In genomic region chr8:110669932-110670628, GRCm38 (mm10) we compare ENCODE assay signal across 16 mouse cellular contexts. TPM values are rescaled to one million over a fixed set of nuclear protein-coding genes. Genes with fewer than 3 reads are reported as not detected.
DNase-seq lines count a peak whose midpoint lies in the region; ATAC-seq and TF ChIP-seq lines count a peak whose summit lies in the region.
"Had no signal": no experiment of that assay in that cellular context is flagged by ENCODE, and none has a peak within 500 bp of the region (broad histone marks: within the 10 kb centered on the region; RNA-seq: fewer than 3 reads in every experiment).

No protein-coding gene starts in this region.

- ATAC-seq in heart, postnatal 0 days (ENCODE audit: insufficient read depth, low read depth) = no peak
- no peak for ATAC-seq in midbrain, embryonic 15.5 days (replicated peaks)
- 0 out of 2 replicates have a peak, but pooled peaks have one; percentile 23 for ATAC-seq in intestine, embryonic 16.5 days
- ATAC-seq: inflammation-experienced regulatory T-cells, adult 6 months; Patski had no signal

- no peak for DNase-seq in heart, postnatal 0 days (ENCODE audit: low spot score)
- DNase-seq in heart, postnatal 14 days = no peak
- no peak for DNase-seq in midbrain, embryonic 10.5 days (ENCODE audit: low spot score)
- DNase-seq in thymus, postnatal 25 days = no peak
- no peak for DNase-seq in thymus, postnatal 10 days (ENCODE audit: low spot score in 2 of 2)
- DNase-seq: adrenal gland, adult 2 months; cerebellum, adult 9-10 months; kidney, postnatal 4 days; liver, embryonic 13.5 days had no signal

- H3K4me1 ChIP-seq in heart, postnatal 0 days (ENCODE audit: control insufficient read depth, insufficient read depth) = peaks cover 33% of the 10 kb centered on the region
- peaks cover 3% of the 10 kb centered on the region for H3K4me1 ChIP-seq in midbrain, embryonic 15.5 days
- H3K4me1 ChIP-seq in midbrain, embryonic 10.5 days = no peaks in the 10 kb centered on the region
- no peaks in the 10 kb centered on the region for H3K4me1 ChIP-seq in intestine, embryonic 16.5 days (ENCODE audit: control insufficient read depth, insufficient read depth, low read length)
- H3K4me1 ChIP-seq: limb, embryonic 10.5 days had no signal

- H3K4me3 ChIP-seq in heart, postnatal 0 days (ENCODE audit: low read depth, low read length) = no peak overlapping the region
- no peak overlapping the region for H3K4me3 ChIP-seq in midbrain, embryonic 15.5 days
- no peak overlapping the region for H3K4me3 ChIP-seq in midbrain, embryonic 10.5 days
- H3K4me3 ChIP-seq in intestine, embryonic 16.5 days (ENCODE audit: low read length) = no peak overlapping the region
- H3K4me3 ChIP-seq: forebrain, embryonic 10.5 days; limb, embryonic 10.5 days; liver, embryonic 13.5 days; myocyte had no signal

- H3K27me3 ChIP-seq in heart, postnatal 0 days (ENCODE audit: control insufficient read depth, insufficient read depth, low read length) = no peaks in the 10 kb centered on the region
- H3K27me3 ChIP-seq in midbrain, embryonic 15.5 days (replicated peaks) = no peaks in the 10 kb centered on the region
- H3K27me3 ChIP-seq in midbrain, embryonic 10.5 days (ENCODE audit: low read depth, poor library complexity, severe bottlenecking) = no peaks in the 10 kb centered on the region
- H3K27me3 ChIP-seq in intestine, embryonic 16.5 days (replicated peaks; ENCODE audit: control insufficient read depth, insufficient read depth, low read length) = no peaks in the 10 kb centered on the region
- H3K27me3 ChIP-seq: liver, embryonic 13.5 days; Patski had no signal

- H3K4me2 ChIP-seq in heart, postnatal 0 days (ENCODE audit: low read depth, low read length) = no peak overlapping the region
- H3K4me2 ChIP-seq in midbrain, embryonic 15.5 days = no peak overlapping the region
- no peak overlapping the region for H3K4me2 ChIP-seq in intestine, embryonic 16.5 days (ENCODE audit: low read depth, low read length)
- H3K4me2 ChIP-seq: liver, embryonic 13.5 days had no signal

- TF ChIP-seq EP300 in heart, postnatal 0 days (IDR thresholded peaks at IDR 0.05; ENCODE audit: low read depth) = no peak

- TF ChIP-seq CTCF in heart, postnatal 0 days (IDR thresholded peaks at IDR 0.05; ENCODE audit: low read depth) = no peak

- no peaks in the 10 kb centered on the region for H3K36me3 ChIP-seq in heart, postnatal 0 days (replicated peaks; ENCODE audit: control insufficient read depth, insufficient read depth, low read length)
- no peaks in the 10 kb centered on the region for H3K36me3 ChIP-seq in midbrain, embryonic 15.5 days (replicated peaks)
- H3K36me3 ChIP-seq in midbrain, embryonic 10.5 days = peaks cover 48% of the 10 kb centered on the region
- no peaks in the 10 kb centered on the region for H3K36me3 ChIP-seq in intestine, embryonic 16.5 days (ENCODE audit: control insufficient read depth, insufficient read depth, low read length)

- no peaks in the 10 kb centered on the region for H3K9me3 ChIP-seq in heart, postnatal 0 days (replicated peaks; ENCODE audit: control insufficient read depth, low read length)
- no peaks in the 10 kb centered on the region for H3K9me3 ChIP-seq in midbrain, embryonic 15.5 days
- no peaks in the 10 kb centered on the region for H3K9me3 ChIP-seq in midbrain, embryonic 10.5 days (replicated peaks)
- H3K9me3 ChIP-seq in intestine, embryonic 16.5 days (ENCODE audit: control insufficient read depth, low read length) = no peaks in the 10 kb centered on the region
- H3K9me3 ChIP-seq: forebrain, embryonic 10.5 days; limb, embryonic 10.5 days; liver, embryonic 13.5 days had no signal

- WGBS in heart, postnatal 0 days = 57% methylated on average over 8 of the region's 8 CpGs
- 67% methylated on average over 8 of the region's 8 CpGs for WGBS in midbrain, embryonic 15.5 days
- 73% methylated on average over 8 of the region's 8 CpGs for WGBS in midbrain, embryonic 10.5 days
- 53% methylated on average over 8 of the region's 8 CpGs for WGBS in intestine, embryonic 16.5 days

- intact Hi-C loops in heart, postnatal 14 days (cut with DNase I) = no loop called here

- no peak overlapping the region for H3K9ac ChIP-seq in heart, postnatal 0 days (replicated peaks; ENCODE audit: low read depth, low read length)
- no peak overlapping the region for H3K9ac ChIP-seq in midbrain, embryonic 15.5 days
- H3K9ac ChIP-seq in intestine, embryonic 16.5 days (ENCODE audit: low read depth, low read length) = no peak overlapping the region
- H3K9ac ChIP-seq: liver, embryonic 13.5 days had no signal

- 0 out of 2 replicates have a peak overlapping the region, but pooled peaks have one; percentile 81 for H3K27ac ChIP-seq in heart, postnatal 0 days (ENCODE audit: low read depth)
- 0 out of 2 replicates have a peak overlapping the region, but pooled peaks have one; percentile 34 for H3K27ac ChIP-seq in midbrain, embryonic 15.5 days
- no peak overlapping the region for H3K27ac ChIP-seq in midbrain, embryonic 10.5 days (replicated peaks)
- H3K27ac ChIP-seq in intestine, embryonic 16.5 days (ENCODE audit: low read length) = no peak overlapping the region
- H3K27ac ChIP-seq: forebrain, embryonic 10.5 days; limb, embryonic 10.5 days; liver, embryonic 13.5 days had no signal

RNA-seq across cellular contexts. Expression of gene Mtss1l, which starts 51.2 kb away (rescaled TPM):
- total RNA-seq in heart, postnatal 0 days (2014; rRNA removed; ENCODE audit: low replicate concordance) = 11.3 and 12.6 TPM in 2 replicates
- 4.1 and 5.1 TPM in 2 replicates for polyA plus RNA-seq in heart, postnatal 0 days (2015; fragmentation: Nextera tagmentation; extraction: Ambion mirVana)
- total RNA-seq in heart, postnatal 14 days (2021) = 10 to 100 TPM; 31.4 to 32.9 TPM
- 45.7 and 50.0 TPM in 2 replicates for polyA plus RNA-seq in midbrain, embryonic 15.5 days (2015; fragmentation: Nextera tagmentation; extraction: Ambion mirVana)
- polyA plus RNA-seq in midbrain, embryonic 10.5 days (2016; fragmentation: Nextera tagmentation; extraction: Ambion mirVana) = 4.9 and 5.0 TPM in 2 replicates
- 3.3 and 4.0 TPM in 2 replicates for polyA plus RNA-seq in intestine, embryonic 16.5 days (2015; fragmentation: Nextera tagmentation; extraction: Ambion mirVana)

RNA-seq across cellular contexts. Expression of gene Vac14, which starts 51.7 kb away (rescaled TPM):
- 13.6 and 23.2 TPM in 2 replicates for total RNA-seq in heart, postnatal 0 days (2014; rRNA removed; ENCODE audit: low replicate concordance)
- polyA plus RNA-seq in heart, postnatal 0 days (2015; fragmentation: Nextera tagmentation; extraction: Ambion mirVana) = 8.9 and 10.3 TPM in 2 replicates
- total RNA-seq in heart, postnatal 14 days (2021) = 10 to 100 TPM; 15.5 to 16.2 TPM
- polyA plus RNA-seq in midbrain, embryonic 15.5 days (2015; fragmentation: Nextera tagmentation; extraction: Ambion mirVana) = 32.0 and 32.7 TPM in 2 replicates
- polyA plus RNA-seq in midbrain, embryonic 10.5 days (2016; fragmentation: Nextera tagmentation; extraction: Ambion mirVana) = 27.7 and 28.1 TPM in 2 replicates
- polyA plus RNA-seq in intestine, embryonic 16.5 days (2015; fragmentation: Nextera tagmentation; extraction: Ambion mirVana) = 20.1 and 22.4 TPM in 2 replicates

Comparison
In these comparisons a context has a peak if more than half of its experiments do, and no peak if none do; other contexts are left out.
1. H3K27ac ChIP-seq: peak in heart, postnatal 0 days (single experiment) and midbrain, embryonic 15.5 days (single experiment); none in midbrain, embryonic 10.5 days (single experiment) and intestine, embryonic 16.5 days (single experiment).